Mouse (Mus musculus) spleen, postnatal 4 days (tissue): ENCODE measurements around the gene Abcb6.

Source experiments
- DNase-seq, 2 experiments: peaks; one replicate each; pipeline ENCODE4 v3.0.0; 2022; ENCODE audit warnings: low spot score in 2 of 2

The Abcb6 gene

GRCm38 (mm10) chr1:75180105-75180590, at the start of gene Abcb6:
Gene Abcb6 (minus strand): TSS chr1:75180392.
- peak; percentile 91 to 94 for DNase-seq

DNA sequence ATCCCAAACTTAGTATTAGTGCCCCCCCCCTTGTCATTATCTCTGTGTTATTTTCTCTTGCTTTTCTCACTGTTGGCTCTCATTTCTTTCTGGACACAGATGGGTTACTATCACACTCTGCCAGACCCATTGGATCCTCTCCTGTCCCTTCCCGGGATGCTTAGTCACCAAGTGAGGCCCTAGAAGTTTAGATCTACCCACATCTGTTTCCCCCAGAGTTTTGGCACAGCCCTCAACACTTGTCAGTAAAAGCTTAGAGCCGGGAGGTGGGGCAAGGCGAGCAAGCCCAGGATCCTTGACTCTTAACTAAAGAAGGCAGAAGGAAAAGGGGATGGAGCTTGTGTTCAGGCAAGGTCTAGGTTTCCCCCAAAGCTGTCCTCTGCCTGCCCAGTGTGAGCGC, 49.0 kb upstream of the Abcb6 start:
- peak in 1 of 2 experiments; percentile 62 for DNase-seq

GRCm38 (mm10) chr1:75227653-75228052, 47.5 kb upstream of the Abcb6 start:
- DNase-seq = peak in 1 of 2 experiments; percentile 47

DNA sequence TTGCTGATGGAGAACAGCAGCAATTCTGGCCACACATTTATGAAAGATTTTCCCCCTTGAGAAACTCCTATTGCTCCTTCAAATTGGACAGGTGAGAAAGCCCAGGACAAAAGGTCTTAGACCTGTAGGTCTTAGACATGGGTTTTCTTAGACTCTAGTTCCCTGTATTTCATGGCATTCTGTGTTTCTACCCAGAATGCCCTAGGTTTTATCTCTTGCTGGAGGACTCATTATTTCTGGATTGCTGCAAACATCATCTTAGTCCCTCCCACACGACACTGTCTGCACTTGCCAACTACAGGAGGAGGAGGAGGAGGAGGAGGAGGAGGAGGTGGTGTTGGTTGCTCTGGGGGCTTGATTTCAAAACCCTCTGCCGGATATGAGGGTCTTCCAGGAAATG, 45.9 kb upstream of the Abcb6 start:
- DNase-seq = no peak

DNA sequence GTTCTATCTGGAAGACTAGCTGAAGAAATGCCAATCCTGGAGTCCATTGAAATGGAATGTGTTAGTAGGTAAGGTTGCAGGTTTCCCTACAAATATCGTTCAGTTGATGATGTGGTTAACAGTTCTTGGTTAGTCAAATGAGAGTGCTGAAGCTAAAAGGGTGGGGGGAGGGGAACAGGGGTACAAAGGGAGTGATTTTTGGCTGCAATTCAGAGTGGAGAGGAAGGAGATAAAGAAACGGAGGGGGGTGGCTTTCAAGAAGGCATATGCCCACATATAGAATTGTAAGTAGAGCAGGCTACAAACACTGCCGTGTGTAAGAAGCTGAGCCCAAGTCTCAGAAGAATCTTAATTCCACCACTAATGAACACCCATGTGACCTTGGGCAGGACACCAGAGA, 45.3 kb upstream of the Abcb6 start:
- no peak for DNase-seq

GRCm38 (mm10) chr1:75223532-75223931, 43.3 kb upstream of the Abcb6 start:
- DNase-seq = peak in 1 of 2 experiments; percentile 61

DNA sequence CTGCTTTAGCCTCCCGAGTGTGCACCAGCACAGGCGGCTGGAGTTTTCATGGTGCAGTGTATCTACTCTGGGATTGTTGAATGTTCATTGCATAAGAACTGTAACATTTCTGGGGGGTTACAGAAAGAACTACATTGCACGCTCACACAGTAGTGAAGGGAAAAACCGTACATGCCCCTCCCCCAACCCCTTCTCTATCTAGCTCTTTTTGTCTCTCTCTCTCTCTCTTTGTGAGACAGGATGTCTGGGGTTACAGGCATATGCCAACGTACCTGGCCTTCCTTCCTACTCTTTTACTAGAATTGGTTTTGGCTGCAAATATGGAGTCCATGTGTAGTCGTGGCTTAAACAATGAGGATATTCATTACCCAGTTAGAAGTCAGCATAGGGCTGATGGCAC, 42.7 kb upstream of the Abcb6 start:
- DNase-seq = peak in 1 of 2 experiments; percentile 44

- peak in 1 of 2 experiments; percentile 49 for DNase-seq
Observed at GRCm38 (mm10) chr1:75221538-75221937, 41.3 kb upstream of the Abcb6 start.

- peak; percentile 60 to 77 for DNase-seq
Observed at GRCm38 (mm10) chr1:75219531-75219930, 39.3 kb upstream of the Abcb6 start, which contains the start of gene Tuba4a. Gene Tuba4a (minus strand): TSS chr1:75219865.

GRCm38 (mm10) chr1:75219078-75219477, 38.9 kb upstream of the Abcb6 start:
- peak; percentile 98 to 99 for DNase-seq

DNA sequence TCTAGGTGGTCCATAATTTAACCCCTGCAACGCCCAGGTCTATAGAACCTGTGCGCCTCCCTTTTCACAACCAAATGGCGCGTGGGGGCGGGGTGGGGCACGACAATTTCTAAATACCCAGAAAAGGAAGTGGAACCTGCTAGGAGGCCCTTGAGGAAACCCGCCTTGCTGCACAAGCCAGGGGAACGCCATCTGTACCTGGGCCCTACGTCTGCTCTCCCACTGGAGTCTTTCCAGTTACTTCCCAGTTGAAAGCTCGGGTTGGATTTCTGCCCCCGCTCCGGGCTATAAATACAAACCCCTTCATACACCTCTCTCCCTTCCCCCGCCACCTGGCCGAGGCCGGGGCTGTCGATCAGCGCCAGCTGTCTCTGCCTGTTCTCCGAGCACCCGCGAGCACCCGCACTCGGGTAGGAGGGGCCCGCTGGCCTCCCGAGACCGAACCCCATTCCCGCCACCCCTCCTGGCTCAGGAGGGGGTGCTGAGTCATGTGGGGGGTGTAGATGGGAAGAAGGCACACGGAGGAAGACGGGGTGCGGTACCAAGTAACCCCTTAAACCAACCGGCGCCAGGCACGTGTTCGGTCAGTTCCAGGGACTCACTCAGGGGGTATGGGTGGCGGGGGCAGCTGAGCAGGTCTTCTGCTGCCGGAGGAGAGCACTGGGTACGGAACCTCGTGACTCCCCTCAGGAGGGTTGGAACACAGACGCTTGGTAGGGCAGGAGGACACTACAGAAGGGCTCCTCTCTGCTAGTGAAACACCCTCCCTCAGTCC, 38.2 kb upstream of the Abcb6 start:
- peak; percentile 72 to 87 for DNase-seq

- DNase-seq = no peak
Observed at GRCm38 (mm10) chr1:75217893-75218226, 37.7 kb upstream of the Abcb6 start.

- DNase-seq = peak; percentile 66 to 71
Observed at GRCm38 (mm10) chr1:75216797-75217585, 36.8 kb upstream of the Abcb6 start.

- DNase-seq = peak in 1 of 2 experiments; percentile 65
Observed at GRCm38 (mm10) chr1:75215785-75216184, 35.6 kb upstream of the Abcb6 start.

GRCm38 (mm10) chr1:75214886-75215285, 34.7 kb upstream of the Abcb6 start:
- DNase-seq = peak in 1 of 2 experiments; percentile 67

DNA sequence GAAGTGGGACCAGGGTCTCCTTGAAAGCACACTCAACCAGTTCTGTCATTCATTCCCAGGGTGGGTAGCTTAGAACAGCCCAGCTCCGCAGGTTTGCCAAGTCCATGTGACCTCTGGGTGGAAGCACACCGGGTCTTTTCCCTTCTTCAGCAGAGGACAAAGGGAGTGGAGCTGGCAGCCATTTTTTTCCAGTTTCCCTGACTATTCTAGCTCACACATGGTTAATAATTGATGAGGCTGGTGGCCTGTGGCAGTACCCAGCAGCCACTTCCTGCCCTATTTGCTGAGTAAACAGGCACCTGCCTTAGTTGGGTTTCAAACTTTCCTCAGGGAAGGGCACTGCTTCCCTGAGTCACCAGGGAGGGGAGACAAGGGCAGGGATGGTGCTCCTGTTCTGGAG, 34.2 kb upstream of the Abcb6 start:
- DNase-seq = peak in 1 of 2 experiments; percentile 59

DNA sequence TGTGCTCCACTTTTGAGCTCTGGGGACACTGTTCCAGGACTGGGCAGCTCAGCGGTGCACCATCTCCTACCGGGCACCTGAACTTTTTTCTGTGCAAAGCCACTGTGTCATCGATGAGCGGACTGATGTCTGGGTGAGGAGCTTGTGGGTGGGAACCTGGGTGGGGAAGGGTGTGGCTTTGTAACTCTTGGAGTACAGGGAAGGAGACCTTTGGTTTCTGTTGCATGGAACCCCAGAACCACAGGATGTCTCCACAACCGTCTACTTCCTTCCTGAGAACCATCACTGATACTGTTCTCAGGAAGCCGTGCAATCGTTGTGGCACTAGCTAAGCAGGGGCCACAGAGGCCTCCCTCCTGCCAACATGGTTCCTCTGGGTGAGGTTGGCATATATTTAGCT, 32.9 kb upstream of the Abcb6 start:
- peak; percentile 49 to 74 for DNase-seq

DNA sequence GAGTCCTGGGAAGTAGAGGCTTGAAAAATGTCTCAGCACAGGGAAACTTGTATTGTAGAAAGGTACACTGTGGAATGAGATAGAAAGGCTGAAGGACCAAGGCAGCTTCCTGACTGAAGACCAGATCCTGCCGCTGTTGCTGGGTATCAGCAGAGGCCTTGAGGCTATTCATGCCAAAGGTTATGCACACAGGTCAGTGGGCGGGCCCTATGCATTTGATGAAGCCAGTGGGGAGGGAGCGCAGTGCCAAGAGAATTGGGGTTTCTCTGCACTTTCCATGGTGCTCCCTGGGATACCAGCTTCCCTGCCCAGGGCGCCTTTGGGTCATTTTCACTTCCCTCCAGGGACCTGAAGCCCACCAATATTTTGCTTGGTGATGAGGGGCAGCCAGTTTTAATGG, 32.4 kb upstream of the Abcb6 start:
- DNase-seq = no peak

- DNase-seq = no peak
Observed at GRCm38 (mm10) chr1:75211141-75211708, 31.0 kb upstream of the Abcb6 start.

DNA sequence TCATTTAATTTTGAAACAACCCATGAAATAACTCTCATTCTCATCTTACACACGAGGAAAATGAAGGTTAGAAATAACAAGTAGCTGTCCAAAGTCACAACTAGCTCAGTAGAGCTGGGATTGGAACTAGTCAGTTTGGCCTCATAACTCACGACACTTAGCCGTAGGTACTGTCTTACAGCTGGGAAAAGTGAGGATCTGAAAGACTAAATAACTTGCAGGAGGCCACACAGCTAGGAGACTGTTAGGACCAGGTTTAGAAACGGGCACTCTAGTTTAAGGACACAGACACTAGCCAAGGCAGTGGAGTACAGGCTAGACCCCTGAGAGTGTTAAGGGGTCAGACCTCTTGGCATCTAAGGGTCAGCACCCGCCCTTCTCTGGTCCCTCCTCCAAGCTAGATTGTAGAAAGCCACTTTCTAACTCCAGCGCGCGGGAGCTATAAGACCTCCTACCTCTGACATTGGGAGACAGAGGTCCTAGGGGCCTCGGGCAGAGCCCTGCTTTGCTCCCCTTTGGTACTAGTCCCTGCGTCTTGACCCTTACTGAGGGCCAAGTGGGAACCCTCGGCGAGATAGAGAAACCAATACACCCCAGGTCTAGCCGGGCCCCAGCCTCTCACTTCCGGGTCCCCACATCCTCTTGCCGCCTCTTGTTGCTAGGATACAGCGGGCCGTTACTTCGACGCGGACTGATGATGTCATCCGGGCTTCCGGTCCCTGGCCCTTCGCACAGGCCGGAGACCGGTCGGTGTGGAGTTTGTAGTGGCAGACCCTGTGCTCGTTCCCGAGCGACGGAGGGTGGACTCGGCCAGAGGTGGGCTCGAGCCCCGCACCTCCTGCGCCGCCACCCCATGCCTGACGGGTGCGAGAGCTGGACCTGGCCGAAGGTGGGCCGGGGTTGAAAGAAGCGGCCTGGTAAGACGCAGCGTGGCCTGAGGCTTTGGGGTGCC, 30.2 kb upstream of the Abcb6 start, which contains the start of the genes Glb1l and Stk16:
TSS of gene Glb1l (minus strand) at position 678 of the 952 bp plus-strand sequence.
TSS of gene Stk16 (plus strand) at position 703 of the 952 bp plus-strand sequence.
- DNase-seq = peak; percentile 94 to 97
